Mouse (Mus musculus) kidney, adult 2 months (tissue): ENCODE data around the gene Zfp667.

Source experiments
- CTCF ChIP-seq: fragments of 200-500 bp; conservative IDR thresholded peaks from 2 replicates; pipeline ENCODE4 v1.5.1; 2011; ENCODE audit warnings: low read depth, mild to moderate bottlenecking, control low read depth, low read length, moderate library complexity, mixed read lengths; ENCODE audit not compliant: insufficient read depth, insufficient read length
- POLR2A ChIP-seq: fragments of 200-500 bp; IDR thresholded peaks from one replicate; pipeline ENCODE4 v1.6.1; 2011; ENCODE audit warnings: low read depth, low read length, control low read depth

DNA sequence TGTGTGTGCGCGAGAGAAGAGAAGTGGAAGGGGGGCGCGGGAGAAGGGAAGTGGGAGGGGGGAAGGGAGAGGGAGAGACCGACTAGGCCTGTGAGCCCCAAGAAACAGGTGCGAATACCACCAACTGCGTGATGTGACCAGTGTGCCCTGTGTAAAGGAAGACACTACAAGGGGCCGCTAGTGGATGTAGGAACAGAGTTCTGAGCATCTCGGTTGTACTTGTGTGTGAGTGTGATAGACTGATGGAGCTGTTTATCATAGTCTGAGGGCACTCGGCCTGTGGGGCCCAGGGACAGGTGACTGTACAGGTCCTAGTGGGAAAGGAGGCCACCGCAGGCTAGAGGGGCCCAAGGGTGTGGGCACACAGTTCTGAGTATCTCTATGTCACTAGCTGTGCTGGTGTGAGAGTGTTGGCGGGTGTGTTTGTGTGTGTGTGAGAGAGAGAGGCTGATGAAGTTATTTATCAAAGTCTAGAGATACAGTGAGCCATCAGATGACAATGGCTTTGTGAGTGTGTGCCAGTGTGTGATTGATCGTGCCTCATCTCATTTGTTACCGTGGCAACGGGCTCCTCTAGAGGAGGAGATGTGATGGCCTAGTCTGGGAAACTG is 647 bp downstream of the Zfp667 start:
- no peak for TF ChIP-seq CTCF
- no peak for TF ChIP-seq POLR2A
